Mouse (Mus musculus): ENCODE measurements around the gene Eef2. TPM values are rescaled to one million over a fixed set of nuclear protein-coding genes. Genes with fewer than 3 reads are reported as not detected.

Eef2 gene
- polyA plus RNA-seq, 1 experiment from 2014 or later = 282 TPM

- Histone ChIP-seq H3K36me3 (ENCODE audit: control insufficient read depth, insufficient read depth) (peaks cover 49% of the 10 kb centered on the region), H3K9ac (ENCODE audit: low read depth, low read length) (peak within 1 kb of the TSS; percentile 79), H3K4me1 (ENCODE audit: control insufficient read depth, low read depth, low read length) (peaks cover 26% of the 10 kb centered on the region), H3K4me3 (ENCODE audit: low read depth, low read length) (peak within 1 kb of the TSS; percentile 79), H3K4me2 (ENCODE audit: low read depth, low read length) (peak within 1 kb of the TSS; percentile 85), H3K27ac (ENCODE audit: low read length) (peak within 1 kb of the TSS; percentile 88), H3K9me3 (replicated peaks; ENCODE audit: control insufficient read depth, low read length) (no peaks in the 10 kb centered on the region), H3K27me3 (ENCODE audit: control insufficient read depth, insufficient read depth, low read depth, low read length) (no peaks in the 10 kb centered on the region)
- peak; percentile 95 for ATAC-seq (ENCODE audit: low read depth)
- WGBS (ENCODE audit: insufficient replicate concordance) = 5% methylated on average over 53 of the region's 53 CpGs
Measured at GRCm38 (mm10) chr10:81182336-81183333, 6.2 kb downstream of the Eef2 start, which contains the start of gene Dapk3. Gene Dapk3 (plus strand): TSS chr10:81183005.

DNA sequence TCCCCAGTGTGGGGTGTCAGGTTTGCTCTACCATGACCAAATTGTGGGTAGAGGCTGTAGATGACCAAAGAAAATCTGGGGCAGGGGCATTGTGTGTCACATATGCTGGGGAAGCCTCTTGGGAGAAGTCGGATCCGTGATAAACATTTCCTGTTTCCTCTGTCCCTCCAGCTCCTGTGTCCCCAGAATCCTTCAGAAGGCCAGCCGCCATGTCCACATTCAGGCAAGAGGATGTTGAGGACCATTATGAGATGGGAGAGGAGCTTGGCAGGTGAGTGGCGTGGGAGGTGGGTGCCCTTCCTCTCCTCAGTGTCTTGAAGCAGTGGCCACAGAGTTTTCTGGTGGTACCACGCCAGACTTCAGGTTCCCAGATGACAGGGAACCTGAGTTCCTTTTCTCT lies 7.4 kb downstream of the Eef2 start, which contains the start of gene 4930442H23Rik:
TSS of gene 4930442H23Rik (minus strand) at position 45 of the 400 bp plus-strand sequence.
- H3K9me3 ChIP-seq (replicated peaks; ENCODE audit: control insufficient read depth, low read length) = no peaks in the 10 kb centered on the region
- ATAC-seq (ENCODE audit: low read depth) = no peak
- peak within 1 kb of the TSS; percentile 85 for H3K4me2 ChIP-seq (ENCODE audit: low read depth, low read length)
- H3K9ac ChIP-seq (ENCODE audit: low read depth, low read length) = peak within 1 kb of the TSS; percentile 79
- peaks cover 37% of the 10 kb centered on the region for H3K36me3 ChIP-seq (ENCODE audit: control insufficient read depth, insufficient read depth)
- H3K4me3 ChIP-seq (ENCODE audit: low read depth, low read length) = peak within 1 kb of the TSS; percentile 79
- 71% methylated on average over 5 of the region's 5 CpGs for WGBS (ENCODE audit: insufficient replicate concordance)
- peak within 1 kb of the TSS; percentile 88 for H3K27ac ChIP-seq (ENCODE audit: low read length)
- H3K4me1 ChIP-seq (ENCODE audit: control insufficient read depth, low read depth, low read length) = peaks cover 16% of the 10 kb centered on the region
- no peaks in the 10 kb centered on the region for H3K27me3 ChIP-seq (ENCODE audit: control insufficient read depth, insufficient read depth, low read depth, low read length)

GRCm38 (mm10) chr10:81184765-81185164 lies 8.3 kb downstream of the Eef2 start:
- no peaks in the 10 kb centered on the region for H3K9me3 ChIP-seq (replicated peaks; ENCODE audit: control insufficient read depth, low read length)
- peaks cover 28% of the 10 kb centered on the region for H3K36me3 ChIP-seq (ENCODE audit: control insufficient read depth, insufficient read depth)
- H3K4me1 ChIP-seq (ENCODE audit: control insufficient read depth, low read depth, low read length) = peaks cover 11% of the 10 kb centered on the region
- no peak overlapping the region for H3K4me3 ChIP-seq (ENCODE audit: low read depth, low read length)
- no peak for ATAC-seq (ENCODE audit: low read depth)
- H3K4me2 ChIP-seq (ENCODE audit: low read depth, low read length) = no peak overlapping the region
- H3K27me3 ChIP-seq (ENCODE audit: control insufficient read depth, insufficient read depth, low read depth, low read length) = no peaks in the 10 kb centered on the region
- no peak overlapping the region for H3K27ac ChIP-seq (ENCODE audit: low read length)
- WGBS (ENCODE audit: insufficient replicate concordance) = 59% methylated on average over 4 of the region's 4 CpGs
- H3K9ac ChIP-seq (ENCODE audit: low read depth, low read length) = no peak overlapping the region

- peaks cover 10% of the 10 kb centered on the region for H3K36me3 ChIP-seq (ENCODE audit: control insufficient read depth, insufficient read depth)
- no peak for ATAC-seq (ENCODE audit: low read depth)
- 82% methylated on average over 9 of the region's 9 CpGs for WGBS (ENCODE audit: insufficient replicate concordance)
- H3K4me3 ChIP-seq (ENCODE audit: low read depth, low read length) = no peak overlapping the region
- H3K9ac ChIP-seq (ENCODE audit: low read depth, low read length) = no peak overlapping the region
- no peak overlapping the region for H3K4me2 ChIP-seq (ENCODE audit: low read depth, low read length)
- peaks cover 24% of the 10 kb centered on the region for H3K4me1 ChIP-seq (ENCODE audit: control insufficient read depth, low read depth, low read length)
- no peaks in the 10 kb centered on the region for H3K9me3 ChIP-seq (replicated peaks; ENCODE audit: control insufficient read depth, low read length)
- H3K27ac ChIP-seq (ENCODE audit: low read length) = no peak overlapping the region
- no peaks in the 10 kb centered on the region for H3K27me3 ChIP-seq (ENCODE audit: control insufficient read depth, insufficient read depth, low read depth, low read length)
Measured at GRCm38 (mm10) chr10:81187161-81187560, 10.7 kb downstream of the Eef2 start.

GRCm38 (mm10) chr10:81189821-81190220 lies 13.4 kb downstream of the Eef2 start:
- peaks cover 21% of the 10 kb centered on the region for H3K27me3 ChIP-seq (ENCODE audit: control insufficient read depth, insufficient read depth, low read depth, low read length)
- no peak overlapping the region for H3K4me2 ChIP-seq (ENCODE audit: low read depth, low read length)
- peaks cover 34% of the 10 kb centered on the region for H3K4me1 ChIP-seq (ENCODE audit: control insufficient read depth, low read depth, low read length)
- no peak overlapping the region for H3K27ac ChIP-seq (ENCODE audit: low read length)
- no peak overlapping the region for H3K9ac ChIP-seq (ENCODE audit: low read depth, low read length)
- WGBS (ENCODE audit: insufficient replicate concordance) = 81% methylated on average over 26 of the region's 26 CpGs
- ATAC-seq (ENCODE audit: low read depth) = no peak
- H3K4me3 ChIP-seq (ENCODE audit: low read depth, low read length) = no peak overlapping the region
- H3K9me3 ChIP-seq (replicated peaks; ENCODE audit: control insufficient read depth, low read length) = no peaks in the 10 kb centered on the region
- peaks cover 6% of the 10 kb centered on the region for H3K36me3 ChIP-seq (ENCODE audit: control insufficient read depth, insufficient read depth)

- H3K4me3 ChIP-seq (ENCODE audit: low read depth, low read length) = no peak overlapping the region
- peaks cover 6% of the 10 kb centered on the region for H3K36me3 ChIP-seq (ENCODE audit: control insufficient read depth, insufficient read depth)
- H3K9me3 ChIP-seq (replicated peaks; ENCODE audit: control insufficient read depth, low read length) = no peaks in the 10 kb centered on the region
- no peak for ATAC-seq (ENCODE audit: low read depth)
- H3K9ac ChIP-seq (ENCODE audit: low read depth, low read length) = no peak overlapping the region
- H3K4me2 ChIP-seq (ENCODE audit: low read depth, low read length) = no peak overlapping the region
- H3K4me1 ChIP-seq (ENCODE audit: control insufficient read depth, low read depth, low read length) = peaks cover 34% of the 10 kb centered on the region
- no peak overlapping the region; the same call in 1 of the 2 replicates for H3K27ac ChIP-seq (ENCODE audit: low read length)
- WGBS (ENCODE audit: insufficient replicate concordance) = 66% methylated on average over 31 of the region's 31 CpGs
- H3K27me3 ChIP-seq (ENCODE audit: control insufficient read depth, insufficient read depth, low read depth, low read length) = peaks cover 26% of the 10 kb centered on the region
Measured at GRCm38 (mm10) chr10:81190236-81190911, 13.9 kb downstream of the Eef2 start.

DNA sequence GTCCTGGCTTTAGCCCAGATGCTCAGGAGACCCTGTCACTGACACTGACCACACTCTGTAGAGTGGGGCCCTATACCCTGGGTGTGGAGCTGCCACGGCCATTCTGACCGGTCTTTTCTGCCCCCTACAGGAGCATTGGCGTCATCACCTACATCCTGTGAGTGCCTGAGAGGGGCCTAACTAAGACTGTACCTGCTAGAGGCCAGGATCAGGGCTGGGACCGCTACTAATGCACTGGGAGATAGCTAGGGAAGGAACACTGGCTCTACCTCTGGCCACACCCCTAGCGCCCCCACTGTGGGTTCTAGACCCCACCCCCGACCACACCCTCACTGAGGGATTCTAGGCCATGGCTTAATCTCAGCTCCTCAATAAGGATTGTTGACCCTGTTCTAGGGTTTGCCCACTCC lies 14.5 kb downstream of the Eef2 start:
- Histone ChIP-seq H3K4me3 (ENCODE audit: low read depth, low read length) (no peak overlapping the region), H3K9me3 (replicated peaks; ENCODE audit: control insufficient read depth, low read length) (no peaks in the 10 kb centered on the region), H3K36me3 (ENCODE audit: control insufficient read depth, insufficient read depth) (peaks cover 6% of the 10 kb centered on the region), H3K4me1 (ENCODE audit: control insufficient read depth, low read depth, low read length) (peaks cover 34% of the 10 kb centered on the region), H3K9ac (ENCODE audit: low read depth, low read length) (no peak overlapping the region), H3K27ac (ENCODE audit: low read length) (no peak overlapping the region), H3K27me3 (ENCODE audit: control insufficient read depth, insufficient read depth, low read depth, low read length) (peaks cover 32% of the 10 kb centered on the region), H3K4me2 (ENCODE audit: low read depth, low read length) (no peak overlapping the region)
- 24% methylated on average over 6 of the region's 6 CpGs for WGBS (ENCODE audit: insufficient replicate concordance)
- ATAC-seq (ENCODE audit: low read depth) = no peak

DNA sequence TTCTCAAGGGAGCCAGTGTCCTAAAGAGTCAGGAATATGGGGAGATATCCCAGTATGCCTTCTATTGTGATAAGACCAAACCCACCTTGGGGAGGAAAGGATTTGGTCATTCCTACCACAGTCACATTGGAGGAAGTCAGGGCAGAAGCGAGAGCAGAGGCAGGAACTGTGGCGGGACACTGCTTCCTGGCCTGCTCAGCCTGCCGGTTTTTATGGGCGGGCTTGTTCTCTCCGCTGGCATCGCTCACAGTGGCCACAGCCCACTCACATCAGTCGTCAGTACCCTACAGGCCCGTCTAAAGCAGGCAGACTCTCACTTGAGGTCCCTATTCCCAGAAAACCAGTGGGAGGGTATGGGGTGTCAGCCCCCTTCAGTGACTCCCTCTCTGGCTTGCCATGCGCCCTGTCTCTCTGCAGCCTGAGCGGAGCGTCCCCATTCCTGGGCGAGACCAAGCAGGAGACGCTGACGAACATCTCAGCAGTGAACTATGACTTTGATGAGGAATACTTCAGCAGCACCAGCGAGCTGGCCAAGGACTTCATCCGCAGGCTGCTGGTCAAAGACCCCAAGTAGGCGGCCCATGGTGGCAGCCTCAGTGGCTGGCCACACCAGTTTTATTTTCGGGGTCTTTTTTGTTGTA lies 15.0 kb downstream of the Eef2 start:
- Histone ChIP-seq H3K27me3 (ENCODE audit: control insufficient read depth, insufficient read depth, low read depth, low read length) (peaks cover 37% of the 10 kb centered on the region), H3K4me2 (ENCODE audit: low read depth, low read length) (peak overlapping the region; percentile 91), H3K9ac (ENCODE audit: low read depth, low read length) (no peak overlapping the region), H3K4me3 (ENCODE audit: low read depth, low read length) (no peak overlapping the region), H3K9me3 (replicated peaks; ENCODE audit: control insufficient read depth, low read length) (no peaks in the 10 kb centered on the region), H3K4me1 (ENCODE audit: control insufficient read depth, low read depth, low read length) (peaks cover 34% of the 10 kb centered on the region), H3K36me3 (ENCODE audit: control insufficient read depth, insufficient read depth) (peaks cover 6% of the 10 kb centered on the region), H3K27ac (ENCODE audit: low read length) (no peak overlapping the region)
- 60% methylated on average over 18 of the region's 18 CpGs for WGBS (ENCODE audit: insufficient replicate concordance)
- no peak for ATAC-seq (ENCODE audit: low read depth)
